Mouse (Mus musculus): ENCODE data around the gene Olfr801. TPM values are rescaled to one million over a fixed set of nuclear protein-coding genes. Genes with fewer than 3 reads are reported as not detected.

Olfr801 gene
- polyA plus RNA-seq, 1 experiment from 2014 or later = not detected

- no peak for ATAC-seq
- no peak within 1 kb of the TSS for H3K9ac ChIP-seq (ENCODE audit: low read depth, low read length)
- H3K9me3 ChIP-seq (ENCODE audit: control insufficient read depth) = no peaks in the 10 kb centered on the region
- no peak within 1 kb of the TSS for H3K4me3 ChIP-seq (ENCODE audit: low read depth, low read length)
- H3K4me1 ChIP-seq (replicated peaks; ENCODE audit: control insufficient read depth, insufficient read depth, low read length) = no peaks in the 10 kb centered on the region
- WGBS = 76% methylated on average over 1 of the region's 1 CpGs
- H3K36me3 ChIP-seq (ENCODE audit: control insufficient read depth, insufficient read depth) = no peaks in the 10 kb centered on the region
- TF ChIP-seq CTCF (IDR thresholded peaks at IDR 0.05; ENCODE audit: low read depth) = no peak
- no peaks in the 10 kb centered on the region for H3K27me3 ChIP-seq (replicated peaks; ENCODE audit: control insufficient read depth, insufficient read depth, low read length)
- H3K4me2 ChIP-seq (replicated peaks; ENCODE audit: low read depth) = no peak within 1 kb of the TSS
- H3K27ac ChIP-seq (ENCODE audit: low read depth, low read length) = no peak within 1 kb of the TSS
Observed at GRCm38 (mm10) chr10:129627834-129628233, 45.8 kb downstream of the Olfr801 start, which contains the start of gene Olfr798. Gene Olfr798, minus strand, starts transcription at chr10:129627934.

GRCm38 (mm10) chr10:129623251-129623650, 50.4 kb downstream of the Olfr801 start:
- Histone ChIP-seq H3K27me3 (replicated peaks; ENCODE audit: control insufficient read depth, insufficient read depth, low read length) (no peaks in the 10 kb centered on the region), H3K9me3 (ENCODE audit: control insufficient read depth) (no peaks in the 10 kb centered on the region), H3K27ac (ENCODE audit: low read depth, low read length) (no peak overlapping the region), H3K36me3 (ENCODE audit: control insufficient read depth, insufficient read depth) (no peaks in the 10 kb centered on the region), H3K9ac (ENCODE audit: low read depth, low read length) (no peak overlapping the region), H3K4me1 (replicated peaks; ENCODE audit: control insufficient read depth, insufficient read depth, low read length) (no peaks in the 10 kb centered on the region), H3K4me3 (ENCODE audit: low read depth, low read length) (no peak overlapping the region), H3K4me2 (replicated peaks; ENCODE audit: low read depth) (no peak overlapping the region)
- no peak for TF ChIP-seq CTCF (IDR thresholded peaks at IDR 0.05; ENCODE audit: low read depth)
- ATAC-seq = no peak

- H3K36me3 ChIP-seq (ENCODE audit: control insufficient read depth, insufficient read depth) = no peaks in the 10 kb centered on the region
- no peaks in the 10 kb centered on the region for H3K27me3 ChIP-seq (replicated peaks; ENCODE audit: control insufficient read depth, insufficient read depth, low read length)
- TF ChIP-seq CTCF (IDR thresholded peaks at IDR 0.05; ENCODE audit: low read depth) = no peak
- no peak overlapping the region for H3K27ac ChIP-seq (ENCODE audit: low read depth, low read length)
- WGBS = 16% methylated on average over 1 of the region's 1 CpGs
- H3K4me3 ChIP-seq (ENCODE audit: low read depth, low read length) = no peak overlapping the region
- no peaks in the 10 kb centered on the region for H3K9me3 ChIP-seq (ENCODE audit: control insufficient read depth)
- H3K9ac ChIP-seq (ENCODE audit: low read depth, low read length) = no peak overlapping the region
- H3K4me2 ChIP-seq (replicated peaks; ENCODE audit: low read depth) = no peak overlapping the region
- ATAC-seq = no peak
- H3K4me1 ChIP-seq (replicated peaks; ENCODE audit: control insufficient read depth, insufficient read depth, low read length) = no peaks in the 10 kb centered on the region
Observed at GRCm38 (mm10) chr10:129621724-129622123, 51.9 kb downstream of the Olfr801 start.

Other genes starting within 250 kb of the Olfr801 start
- not detected in 2 replicates for gene Olfr786, start 246.6 kb downstream of the Olfr801 start, polyA plus RNA-seq (2015; fragmentation: Nextera tagmentation; extraction: Ambion mirVana)
- gene Olfr787, start 212.0 kb downstream of the Olfr801 start, polyA plus RNA-seq (2015; fragmentation: Nextera tagmentation; extraction: Ambion mirVana) = not detected in 2 replicates
- not detected in 2 replicates for gene Olfr788, start 202.9 kb downstream of the Olfr801 start, polyA plus RNA-seq (2015; fragmentation: Nextera tagmentation; extraction: Ambion mirVana)
- not detected in 2 replicates for gene Olfr789, start 189.1 kb downstream of the Olfr801 start, polyA plus RNA-seq (2015; fragmentation: Nextera tagmentation; extraction: Ambion mirVana)
- gene Olfr790, start 175.4 kb downstream of the Olfr801 start, polyA plus RNA-seq (2015; fragmentation: Nextera tagmentation; extraction: Ambion mirVana) = not detected in 2 replicates
- gene Olfr791, start 152.1 kb downstream of the Olfr801 start, polyA plus RNA-seq (2015; fragmentation: Nextera tagmentation; extraction: Ambion mirVana) = not detected in 2 replicates
- not detected in 2 replicates for gene Olfr792, start 134.7 kb downstream of the Olfr801 start, polyA plus RNA-seq (2015; fragmentation: Nextera tagmentation; extraction: Ambion mirVana)
- gene Olfr794, start 106.2 kb downstream of the Olfr801 start, polyA plus RNA-seq (2015; fragmentation: Nextera tagmentation; extraction: Ambion mirVana) = not detected in 2 replicates
- not detected in 2 replicates for gene Olfr796, start 61.3 kb downstream of the Olfr801 start, polyA plus RNA-seq (2015; fragmentation: Nextera tagmentation; extraction: Ambion mirVana)
- gene Olfr798, start 45.9 kb downstream of the Olfr801 start, polyA plus RNA-seq (2015; fragmentation: Nextera tagmentation; extraction: Ambion mirVana) = not detected in 2 replicates
- gene Olfr799, start 36.4 kb downstream of the Olfr801 start, polyA plus RNA-seq (2015; fragmentation: Nextera tagmentation; extraction: Ambion mirVana) = not detected in 2 replicates
- gene Olfr800, start 16.2 kb downstream of the Olfr801 start, polyA plus RNA-seq (2015; fragmentation: Nextera tagmentation; extraction: Ambion mirVana) = not detected in 2 replicates
- gene Olfr802, start 14.3 kb upstream of the Olfr801 start, polyA plus RNA-seq (2015; fragmentation: Nextera tagmentation; extraction: Ambion mirVana) = not detected in 2 replicates
- gene Olfr803, start 20.4 kb upstream of the Olfr801 start, polyA plus RNA-seq (2015; fragmentation: Nextera tagmentation; extraction: Ambion mirVana) = not detected in 2 replicates
- gene Olfr804, start 29.3 kb upstream of the Olfr801 start, polyA plus RNA-seq (2015; fragmentation: Nextera tagmentation; extraction: Ambion mirVana) = not detected in 2 replicates
- gene Olfr805, start 55.5 kb upstream of the Olfr801 start, polyA plus RNA-seq (2015; fragmentation: Nextera tagmentation; extraction: Ambion mirVana) = not detected in 2 replicates
- not detected in 2 replicates for gene Olfr806, start 68.1 kb upstream of the Olfr801 start, polyA plus RNA-seq (2015; fragmentation: Nextera tagmentation; extraction: Ambion mirVana)
- not detected in 2 replicates for gene Olfr807, start 83.9 kb upstream of the Olfr801 start, polyA plus RNA-seq (2015; fragmentation: Nextera tagmentation; extraction: Ambion mirVana)
- gene Olfr808, start 91.6 kb upstream of the Olfr801 start, polyA plus RNA-seq (2015; fragmentation: Nextera tagmentation; extraction: Ambion mirVana) = not detected in 2 replicates
- gene Olfr809, start 100.8 kb upstream of the Olfr801 start, polyA plus RNA-seq (2015; fragmentation: Nextera tagmentation; extraction: Ambion mirVana) = not detected in 2 replicates
- not detected in 2 replicates for gene Olfr810, start 121.1 kb upstream of the Olfr801 start, polyA plus RNA-seq (2015; fragmentation: Nextera tagmentation; extraction: Ambion mirVana)
- not detected in 2 replicates for gene Olfr811, start 130.5 kb upstream of the Olfr801 start, polyA plus RNA-seq (2015; fragmentation: Nextera tagmentation; extraction: Ambion mirVana)
- not detected in 2 replicates for gene Olfr812, start 172.2 kb upstream of the Olfr801 start, polyA plus RNA-seq (2015; fragmentation: Nextera tagmentation; extraction: Ambion mirVana)
- gene Olfr813, start 181.5 kb upstream of the Olfr801 start, polyA plus RNA-seq (2015; fragmentation: Nextera tagmentation; extraction: Ambion mirVana) = not detected in 2 replicates
- not detected in 2 replicates for gene Olfr814, start 206.0 kb upstream of the Olfr801 start, polyA plus RNA-seq (2015; fragmentation: Nextera tagmentation; extraction: Ambion mirVana)
- gene Olfr815, start 232.0 kb upstream of the Olfr801 start, polyA plus RNA-seq (2015; fragmentation: Nextera tagmentation; extraction: Ambion mirVana) = not detected in 2 replicates
- gene Olfr816, start 241.7 kb upstream of the Olfr801 start, polyA plus RNA-seq (2015; fragmentation: Nextera tagmentation; extraction: Ambion mirVana) = not detected in 2 replicates